Mouse (Mus musculus) MN1 (cell line): Measurements from ENCODE around the gene Glis1.

Experiments
- DNase-seq: peaks from one replicate; pipeline ENCODE4 v3.0.0-alpha.2; 2016; ENCODE audit warnings: low spot score

Glis1 gene

GRCm38 (mm10) chr4:107434356-107435237, at the start of gene Glis1:
Gene Glis1 (plus strand): TSS chr4:107434591.
- peak; percentile 65 for DNase-seq

- DNase-seq: peak; percentile 8
Observed at GRCm38 (mm10) chr4:107387038-107387437, 47.4 kb upstream of the Glis1 start.

GRCm38 (mm10) chr4:107387465-107387864, 46.9 kb upstream of the Glis1 start:
- no peak for DNase-seq

GRCm38 (mm10) chr4:107388291-107388690, 46.1 kb upstream of the Glis1 start:
- DNase-seq: no peak

GRCm38 (mm10) chr4:107389345-107389744, 45.0 kb upstream of the Glis1 start:
- no peak for DNase-seq

GRCm38 (mm10) chr4:107393771-107394170, 40.6 kb upstream of the Glis1 start:
- no peak for DNase-seq

GRCm38 (mm10) chr4:107420202-107420601, 14.2 kb upstream of the Glis1 start:
- DNase-seq: no peak

GRCm38 (mm10) chr4:107421711-107422110, 12.7 kb upstream of the Glis1 start:
- no peak for DNase-seq

- peak; percentile 46 for DNase-seq
Observed at GRCm38 (mm10) chr4:107422176-107422575, 12.2 kb upstream of the Glis1 start.

- no peak for DNase-seq
Observed at GRCm38 (mm10) chr4:107425616-107426015, 8.8 kb upstream of the Glis1 start.

- DNase-seq: no peak
Observed at GRCm38 (mm10) chr4:107426631-107427030, 7.8 kb upstream of the Glis1 start.

GRCm38 (mm10) chr4:107432717-107433116, 1.7 kb upstream of the Glis1 start:
- DNase-seq: peak; percentile 26

GRCm38 (mm10) chr4:107433998-107434355, 414 bp upstream of the Glis1 start:
- DNase-seq: no peak

- DNase-seq: no peak
Observed at GRCm38 (mm10) chr4:107435238-107435946, 1.0 kb downstream of the Glis1 start.

- DNase-seq: no peak
Observed at GRCm38 (mm10) chr4:107436476-107436875, 2.1 kb downstream of the Glis1 start.

- no peak for DNase-seq
Observed at GRCm38 (mm10) chr4:107438741-107439140, 4.3 kb downstream of the Glis1 start.

GRCm38 (mm10) chr4:107440306-107440705, 5.9 kb downstream of the Glis1 start:
- DNase-seq: no peak

GRCm38 (mm10) chr4:107442288-107442687, 7.9 kb downstream of the Glis1 start:
- DNase-seq: no peak

GRCm38 (mm10) chr4:107442891-107443483, 8.6 kb downstream of the Glis1 start:
- no peak for DNase-seq

GRCm38 (mm10) chr4:107443621-107444020, 9.2 kb downstream of the Glis1 start:
- no peak for DNase-seq

- no peak for DNase-seq
Observed at GRCm38 (mm10) chr4:107448481-107448880, 14.1 kb downstream of the Glis1 start.

- no peak for DNase-seq
Observed at GRCm38 (mm10) chr4:107449519-107449918, 15.1 kb downstream of the Glis1 start.
